Mouse (Mus musculus) midbrain, embryonic 12.5 days (tissue): ENCODE data around the gene Zfp710. TPM values are rescaled to one million over a fixed set of nuclear protein-coding genes. Genes with fewer than 3 reads are reported as not detected.
"Not testable (repeated sequence)": the region's sequence is repeated elsewhere in the genome, so short reads cannot be mapped to it uniquely, and the experiment has no call there.

ENCODE experiments used
- ATAC-seq: fragments of 200-750 bp; cut with Nextera tagmentation; 2 replicates; pipeline ENCODE4 v1.8.0; 2017; ENCODE audit warnings: low read depth, moderate TSS enrichment, moderate library complexity; ENCODE audit not compliant: low FRiP score
- H3K27ac ChIP-seq: fragments of 300-500 bp; sonication (generic); replicated peaks from 2 replicates; pipeline ENCODE4 v1.5.1; 2016; ENCODE audit warnings: mild to moderate bottlenecking
- H3K27me3 ChIP-seq: fragments of 300-500 bp; sonication (generic); 2 replicates; pipeline ENCODE4 v1.6.1; 2016; ENCODE audit warnings: mild to moderate bottlenecking
- H3K36me3 ChIP-seq: fragments of 300-500 bp; sonication (generic); 2 replicates; pipeline ENCODE4 v1.6.1; 2016
- H3K4me1 ChIP-seq: fragments of 300-500 bp; sonication (generic); 2 replicates; pipeline ENCODE4 v1.6.1; 2016
- H3K4me2 ChIP-seq: fragments of 300-500 bp; sonication (generic); replicated peaks from 2 replicates; pipeline ENCODE4 v1.6.1; 2016; ENCODE audit warnings: mild to moderate bottlenecking, moderate library complexity
- H3K4me3 ChIP-seq: fragments of 300-500 bp; sonication (generic); 2 replicates; pipeline ENCODE4 v1.5.1; 2016; ENCODE audit warnings: mild to moderate bottlenecking
- H3K9ac ChIP-seq: fragments of 300-500 bp; sonication (generic); replicated peaks from 2 replicates; pipeline ENCODE4 v1.6.1; 2016; ENCODE audit warnings: mild to moderate bottlenecking, moderate library complexity
- H3K9me3 ChIP-seq: fragments of 300-500 bp; sonication (generic); 2 replicates; pipeline ENCODE4 v1.6.1; 2016; ENCODE audit warnings: mild to moderate bottlenecking
- WGBS: fragments of 180-500 bp; shearing (Covaris S2); methylation state at CpG from one replicate; pipeline ENCODE4 v1.1.7; 2016; 5-methylcytosine and 5-hydroxymethylcytosine counted together
- polyA plus RNA-seq: library from polyadenylated mRNA; unstranded; fragments of >200 nt; fragmentation: Nextera tagmentation; extraction: Ambion mirVana; gene quantifications from 2 replicates; pipeline ENCODE4 v1.2.1, GENCODE M21; 2016

The Zfp710 gene
- polyA plus RNA-seq, 1 experiment from 2014 or later: 31.1 TPM

DNA sequence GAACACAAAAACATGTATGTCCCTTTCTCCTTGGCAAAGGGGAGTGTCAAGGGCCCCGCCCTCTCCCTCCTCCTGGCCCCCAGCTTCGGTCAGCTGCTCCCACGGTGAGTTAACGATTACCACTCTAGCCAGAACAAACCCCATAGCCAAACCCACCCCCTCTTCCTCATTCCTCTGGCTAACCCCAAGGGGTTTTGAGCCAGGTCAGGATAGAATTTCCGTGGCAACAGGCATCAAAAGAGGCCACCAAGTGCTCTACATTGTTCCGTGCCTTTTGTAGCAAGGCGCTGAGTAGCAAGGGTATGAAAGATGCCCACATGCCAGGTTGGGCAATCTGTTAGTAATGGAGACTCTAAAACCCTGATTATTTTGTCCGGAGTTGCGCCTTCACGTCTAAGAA lies 89.4 kb downstream of the Zfp710 start:
- peak overlapping the region; percentile 92 for H3K9ac ChIP-seq
- H3K27me3 ChIP-seq: no peaks in the 10 kb centered on the region
- 5% methylated on average over 10 of the region's 10 CpGs for WGBS
- H3K36me3 ChIP-seq: peaks cover 9% of the 10 kb centered on the region; the same call in 1 of the 2 replicates
- ATAC-seq: no peak
- H3K27ac ChIP-seq: peak overlapping the region; percentile 95
- peaks cover 49% of the 10 kb centered on the region for H3K4me1 ChIP-seq
- peak overlapping the region; percentile 79 for H3K4me2 ChIP-seq
- H3K9me3 ChIP-seq: no peaks in the 10 kb centered on the region
- H3K4me3 ChIP-seq: peak overlapping the region; percentile 87

DNA sequence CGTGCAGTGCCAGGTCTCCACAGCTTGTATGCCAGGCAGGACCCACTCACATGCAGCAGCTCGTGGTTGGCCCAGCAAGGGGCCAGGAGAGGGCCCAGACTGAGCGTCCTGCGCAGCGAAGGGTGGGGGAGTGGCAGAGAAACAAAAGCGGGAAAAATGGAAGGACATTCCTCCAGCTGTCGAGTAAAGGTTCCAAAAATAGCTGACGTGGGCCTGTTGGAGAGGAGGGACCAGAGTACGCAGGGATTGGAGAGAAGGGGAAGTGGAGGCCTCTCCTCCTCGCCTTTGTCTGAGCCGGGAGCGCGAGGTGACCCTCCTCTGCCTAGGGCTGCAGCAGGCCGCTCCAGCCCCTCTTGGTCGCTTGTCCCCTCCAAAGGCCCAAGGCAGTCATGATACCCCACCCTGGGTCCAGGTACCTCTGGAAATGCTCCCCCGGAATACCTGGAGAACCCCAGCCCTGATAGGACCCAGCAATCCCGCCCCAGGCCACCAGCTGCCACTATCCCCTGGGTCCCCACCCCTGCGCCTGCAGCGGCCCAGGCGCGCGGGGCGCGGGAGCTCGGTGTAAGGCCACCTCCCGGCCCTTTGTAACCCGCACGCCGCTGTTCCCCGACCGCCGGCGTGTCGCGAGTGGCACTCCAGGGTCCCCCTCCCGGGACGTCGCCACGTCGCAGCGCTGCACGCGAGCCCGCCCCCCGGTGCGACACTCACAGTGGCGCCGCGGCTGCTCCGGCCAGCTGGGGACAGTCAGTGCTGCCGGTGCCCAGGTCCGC lies 90.0 kb downstream of the Zfp710 start:
- no peaks in the 10 kb centered on the region for H3K9me3 ChIP-seq
- peak overlapping the region; percentile 79 for H3K4me2 ChIP-seq
- H3K27ac ChIP-seq: peak overlapping the region; percentile 95
- WGBS: under 1% methylated on average over 51 of the region's 52 CpGs
- H3K4me3 ChIP-seq: peak overlapping the region; percentile 87
- peaks cover 49% of the 10 kb centered on the region for H3K4me1 ChIP-seq
- peak; percentile 78 for ATAC-seq
- H3K27me3 ChIP-seq: no peaks in the 10 kb centered on the region
- H3K9ac ChIP-seq: peak overlapping the region; percentile 92
- H3K36me3 ChIP-seq: peaks cover 9% of the 10 kb centered on the region; the same call in 1 of the 2 replicates

DNA sequence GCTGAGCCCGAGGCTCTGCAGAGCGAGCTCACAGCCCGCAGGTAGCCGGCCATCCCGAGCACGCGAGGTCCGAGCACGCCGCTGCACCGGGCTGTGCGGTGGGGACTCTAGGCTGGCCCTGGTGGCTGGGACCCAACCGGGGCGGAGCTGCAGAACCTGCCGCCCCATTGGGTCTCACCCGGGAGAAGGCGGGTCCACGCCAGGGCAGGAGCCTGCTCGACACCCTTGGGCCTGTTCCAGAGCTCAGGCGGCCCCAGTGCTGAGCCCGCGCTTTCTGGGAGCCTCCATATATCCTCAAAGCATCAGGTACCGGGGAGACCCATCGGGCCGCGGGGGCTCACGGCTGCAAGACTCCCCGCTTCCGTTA lies 90.6 kb downstream of the Zfp710 start, which contains the start of gene Idh2:
Gene Idh2, minus strand, starts transcription at position 169 of the 367 bp plus-strand sequence.
- peak within 1 kb of the TSS; percentile 79 for H3K4me2 ChIP-seq
- WGBS: under 1% methylated on average over 29 of the region's 29 CpGs
- ATAC-seq: peak; percentile 97

DNA sequence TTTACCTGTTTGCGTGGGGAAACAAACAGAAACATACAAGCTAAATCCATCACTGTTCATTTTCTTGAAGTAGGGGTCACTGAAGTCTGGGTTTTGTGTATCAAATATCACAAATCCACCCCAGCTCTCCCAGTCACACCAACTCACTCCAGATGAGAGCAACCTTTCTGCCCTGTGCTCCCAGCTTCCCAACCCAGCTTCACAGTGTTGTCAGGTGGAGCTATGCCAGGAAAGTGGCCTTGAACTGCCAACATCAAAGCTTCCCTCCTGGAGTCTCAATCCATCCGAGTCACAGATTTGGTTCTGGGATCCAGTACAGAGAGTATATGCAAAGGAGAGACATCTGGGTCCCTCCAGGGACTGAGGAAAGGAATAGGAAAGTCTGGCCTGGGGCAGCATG lies 91.5 kb downstream of the Zfp710 start:
- no peaks in the 10 kb centered on the region for H3K9me3 ChIP-seq
- no peak overlapping the region for H3K9ac ChIP-seq
- H3K4me2 ChIP-seq: peak overlapping the region; percentile 79
- 69% methylated on average over 2 of the region's 2 CpGs for WGBS
- no peaks in the 10 kb centered on the region for H3K36me3 ChIP-seq
- no peaks in the 10 kb centered on the region for H3K27me3 ChIP-seq
- peaks cover 44% of the 10 kb centered on the region for H3K4me1 ChIP-seq
- peak overlapping the region; percentile 87; the same call in 1 of the 2 replicates for H3K4me3 ChIP-seq
- H3K27ac ChIP-seq: no peak overlapping the region
- ATAC-seq: no peak

More for the DNA sequence above, 90.6 kb downstream of the Zfp710 start, which contains the start of gene Idh2:
- H3K36me3 ChIP-seq: peaks cover 6% of the 10 kb centered on the region; the same call in 1 of the 2 replicates
- H3K27me3 ChIP-seq: no peaks in the 10 kb centered on the region
- peak within 1 kb of the TSS; percentile 87 for H3K4me3 ChIP-seq
- peak within 1 kb of the TSS; percentile 92 for H3K9ac ChIP-seq
- no peaks in the 10 kb centered on the region for H3K9me3 ChIP-seq
- peak within 1 kb of the TSS; percentile 95 for H3K27ac ChIP-seq
- H3K4me1 ChIP-seq: peaks cover 49% of the 10 kb centered on the region

DNA sequence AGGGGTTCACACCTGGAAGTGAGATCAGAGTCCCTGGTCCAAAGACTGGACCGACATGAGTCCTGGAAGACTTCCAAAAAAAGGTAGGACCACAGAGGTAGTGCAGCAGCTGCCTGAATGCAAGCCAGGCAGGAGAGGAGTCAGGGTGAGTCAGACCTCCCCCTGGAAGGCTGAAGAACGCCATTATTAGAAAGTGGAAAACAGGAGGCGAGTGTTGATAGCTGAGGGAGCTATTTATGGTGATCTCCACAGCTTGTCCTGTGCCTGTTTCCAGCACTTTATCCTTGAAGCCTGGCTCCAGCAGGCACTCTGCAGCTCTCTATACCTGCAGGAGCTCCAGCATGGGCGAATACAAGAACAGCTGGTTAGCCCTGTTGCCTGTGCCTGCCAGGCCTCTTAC lies 94.6 kb downstream of the Zfp710 start:
- H3K27me3 ChIP-seq: no peaks in the 10 kb centered on the region
- no peak overlapping the region for H3K4me2 ChIP-seq
- no peak overlapping the region for H3K27ac ChIP-seq
- 82% methylated on average over 4 of the region's 4 CpGs for WGBS
- no peak overlapping the region for H3K9ac ChIP-seq
- peaks cover 17% of the 10 kb centered on the region; the same call in 1 of the 2 replicates for H3K4me1 ChIP-seq
- no peaks in the 10 kb centered on the region for H3K36me3 ChIP-seq
- ATAC-seq: no peak
- H3K4me3 ChIP-seq: no peak overlapping the region
- H3K9me3 ChIP-seq: no peaks in the 10 kb centered on the region

DNA sequence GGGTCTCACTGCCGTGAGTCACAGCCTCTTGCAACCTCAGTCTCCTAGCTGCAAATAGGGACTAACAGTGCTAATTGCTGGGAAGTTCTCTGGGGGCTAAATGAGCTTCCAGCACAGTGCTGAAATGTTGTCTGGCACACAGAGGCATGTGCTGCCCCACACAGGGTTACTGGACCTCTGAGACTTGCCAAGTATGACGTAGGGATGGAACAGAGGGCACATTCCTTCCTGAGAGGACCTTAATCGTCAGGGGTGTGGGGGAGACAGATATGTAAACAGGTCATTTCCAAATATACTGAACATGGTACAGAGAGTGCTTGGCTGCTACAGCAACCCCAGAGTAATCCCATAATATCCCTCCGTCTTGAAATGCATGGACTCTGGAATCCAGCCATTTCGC lies 96.5 kb downstream of the Zfp710 start:
- no peaks in the 10 kb centered on the region for H3K27me3 ChIP-seq
- no peak overlapping the region for H3K4me3 ChIP-seq
- no peaks in the 10 kb centered on the region for H3K36me3 ChIP-seq
- no peak overlapping the region for H3K9ac ChIP-seq
- no peak overlapping the region for H3K4me2 ChIP-seq
- 0 out of 2 replicates have a peak, but pooled peaks cover 4% of the 10 kb centered on the region for H3K4me1 ChIP-seq
- WGBS: 82% methylated on average over 5 of the region's 5 CpGs
- H3K9me3 ChIP-seq: no peaks in the 10 kb centered on the region
- no peak for ATAC-seq
- no peak overlapping the region for H3K27ac ChIP-seq

DNA sequence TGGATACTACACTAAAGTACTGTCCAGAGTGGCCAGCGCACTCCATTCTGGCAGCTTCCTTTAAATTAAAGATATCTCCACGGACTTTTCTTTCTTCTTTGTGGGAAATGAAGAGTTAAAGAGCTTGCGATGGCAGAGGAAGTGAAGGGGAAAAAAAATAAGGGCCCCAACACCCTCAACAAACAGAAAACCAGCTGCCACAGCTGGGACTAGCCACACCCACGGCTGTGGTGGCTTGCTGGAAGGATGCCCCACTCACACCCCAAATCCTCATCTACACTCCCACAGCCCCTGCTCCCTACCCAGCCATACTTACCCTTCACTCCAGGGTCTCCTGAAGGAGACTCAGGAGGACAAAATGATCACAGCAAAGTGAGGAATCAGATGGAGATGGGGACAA lies 98.5 kb downstream of the Zfp710 start:
- no peaks in the 10 kb centered on the region for H3K9me3 ChIP-seq
- WGBS: 84% methylated on average over 4 of the region's 4 CpGs
- H3K27ac ChIP-seq: no peak overlapping the region
- H3K4me1 ChIP-seq: no peaks in the 10 kb centered on the region
- H3K9ac ChIP-seq: no peak overlapping the region
- H3K27me3 ChIP-seq: no peaks in the 10 kb centered on the region
- H3K36me3 ChIP-seq: no peaks in the 10 kb centered on the region
- H3K4me2 ChIP-seq: no peak overlapping the region
- ATAC-seq: no peak
- H3K4me3 ChIP-seq: no peak overlapping the region

DNA sequence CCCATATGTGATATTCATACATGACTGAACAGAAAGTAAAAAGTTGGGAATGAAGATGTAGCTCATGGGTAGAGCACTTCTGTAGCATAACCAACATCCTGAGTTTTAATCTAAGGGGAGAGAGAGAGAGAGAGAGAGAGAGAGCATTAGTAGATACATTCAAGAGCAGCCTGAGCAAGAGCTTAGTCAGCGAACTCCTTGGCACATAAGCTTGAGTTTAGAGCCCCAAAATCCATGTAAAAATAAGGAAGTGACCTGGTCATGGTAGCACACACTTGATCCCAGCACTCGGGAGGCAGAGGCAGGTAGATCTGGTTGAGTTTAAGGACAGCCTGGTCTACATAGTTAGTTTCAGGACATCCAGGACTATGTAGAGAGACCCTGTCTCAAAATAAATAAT lies 99.1 kb downstream of the Zfp710 start:
- H3K4me2 ChIP-seq: no peak overlapping the region
- no peaks in the 10 kb centered on the region for H3K9me3 ChIP-seq
- no peaks in the 10 kb centered on the region for H3K27me3 ChIP-seq
- no peak overlapping the region for H3K27ac ChIP-seq
- no peaks in the 10 kb centered on the region for H3K4me1 ChIP-seq
- H3K9ac ChIP-seq: no peak overlapping the region
- H3K4me3 ChIP-seq: no peak overlapping the region
- H3K36me3 ChIP-seq: no peaks in the 10 kb centered on the region
- no peak for ATAC-seq
- 84% methylated on average over 2 of the region's 2 CpGs for WGBS

DNA sequence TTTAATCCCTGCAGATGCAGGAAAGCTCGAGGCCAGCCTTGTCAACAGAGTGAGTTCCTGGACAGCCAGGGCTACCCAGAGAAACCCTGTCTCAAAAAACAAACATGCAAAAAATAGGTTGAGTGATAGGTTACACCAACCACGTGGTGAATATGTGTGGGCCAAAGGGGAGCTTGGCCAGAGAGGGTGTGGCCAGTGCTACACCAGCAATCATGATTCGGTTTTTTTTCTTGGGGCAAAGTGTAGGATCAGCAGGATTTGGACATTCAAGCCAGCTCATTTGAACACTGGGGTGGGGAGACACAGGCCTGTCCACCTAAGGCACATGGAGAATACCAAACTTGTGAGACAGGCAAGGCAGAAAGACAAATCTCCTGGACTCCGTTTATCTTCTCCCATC lies 104.7 kb downstream of the Zfp710 start:
- no peak overlapping the region for H3K9ac ChIP-seq
- no peak for ATAC-seq
- no peaks in the 10 kb centered on the region for H3K36me3 ChIP-seq
- H3K27me3 ChIP-seq: no peaks in the 10 kb centered on the region
- no peak overlapping the region for H3K27ac ChIP-seq
- H3K4me1 ChIP-seq: no peaks in the 10 kb centered on the region
- no peaks in the 10 kb centered on the region for H3K9me3 ChIP-seq
- no peak overlapping the region for H3K4me3 ChIP-seq
- WGBS: 72% methylated on average over 4 of the region's 4 CpGs
- H3K4me2 ChIP-seq: no peak overlapping the region

DNA sequence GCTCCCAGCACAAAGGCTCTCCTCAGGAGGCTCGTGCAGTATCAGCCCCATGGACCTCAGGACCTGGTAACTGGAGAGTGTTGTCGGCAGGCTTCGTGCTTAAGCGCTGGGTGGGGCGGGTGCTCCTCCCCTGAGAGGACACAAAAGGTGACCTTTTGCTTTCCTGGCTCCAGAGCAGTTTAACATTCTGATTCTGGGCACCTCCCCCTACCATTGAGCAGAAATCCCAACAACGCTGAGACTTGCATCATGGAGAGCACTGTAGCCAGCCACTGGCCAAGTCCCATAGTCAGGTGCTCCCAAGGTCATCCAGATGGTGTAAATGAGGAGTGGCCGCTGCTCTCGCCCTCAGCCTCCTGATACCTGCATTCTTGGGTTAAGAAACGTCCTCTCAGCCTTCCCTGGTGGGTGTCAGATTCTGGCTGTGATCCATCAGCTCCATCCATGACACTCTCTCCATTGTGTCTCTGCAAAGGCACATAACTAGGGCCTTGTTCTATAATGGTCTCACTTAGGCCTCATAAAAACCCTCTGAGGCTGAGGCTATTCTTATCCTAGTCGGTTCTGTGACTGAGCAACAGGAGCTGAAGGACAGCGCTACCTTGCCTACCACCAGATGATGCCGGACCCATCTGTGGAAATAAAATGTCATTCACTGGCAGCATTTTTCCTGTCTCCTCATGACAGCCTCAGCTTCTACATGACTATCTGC lies 105.9 kb downstream of the Zfp710 start:
- no peaks in the 10 kb centered on the region for H3K36me3 ChIP-seq
- no peak overlapping the region for H3K4me3 ChIP-seq
- no peaks in the 10 kb centered on the region for H3K9me3 ChIP-seq
- no peak for ATAC-seq
- no peak overlapping the region for H3K27ac ChIP-seq
- WGBS: 51% methylated on average over 12 of the region's 12 CpGs
- H3K4me2 ChIP-seq: no peak overlapping the region
- no peaks in the 10 kb centered on the region for H3K27me3 ChIP-seq
- H3K9ac ChIP-seq: no peak overlapping the region
- no peaks in the 10 kb centered on the region; the same call in 1 of the 2 replicates for H3K4me1 ChIP-seq

DNA sequence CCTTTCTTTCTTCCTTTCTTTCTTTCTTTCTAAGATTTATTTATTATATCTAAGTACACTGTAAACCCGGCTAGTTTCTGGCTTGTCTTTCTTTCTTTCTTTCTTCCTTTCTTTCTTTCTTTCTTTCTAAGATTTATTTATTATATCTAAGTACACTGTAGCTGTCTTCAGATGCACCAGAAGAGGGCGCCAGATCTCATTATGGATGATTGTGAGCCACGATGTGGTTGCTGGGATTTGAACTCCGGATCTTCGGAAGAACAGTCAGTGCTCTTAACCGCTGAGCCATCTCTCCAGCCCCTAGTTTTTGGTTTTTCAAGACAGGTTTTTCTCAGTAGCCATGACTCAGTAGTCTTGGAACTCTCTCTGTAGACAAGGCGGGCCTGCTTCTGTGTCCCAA lies 106.7 kb downstream of the Zfp710 start:
- 74% methylated on average over 7 of the region's 7 CpGs for WGBS
- H3K9ac ChIP-seq, H3K9me3 ChIP-seq, H3K4me3 ChIP-seq, H3K27ac ChIP-seq, H3K4me1 ChIP-seq, H3K27me3 ChIP-seq, H3K36me3 ChIP-seq, H3K4me2 ChIP-seq, ATAC-seq: not testable (repeated sequence)

DNA sequence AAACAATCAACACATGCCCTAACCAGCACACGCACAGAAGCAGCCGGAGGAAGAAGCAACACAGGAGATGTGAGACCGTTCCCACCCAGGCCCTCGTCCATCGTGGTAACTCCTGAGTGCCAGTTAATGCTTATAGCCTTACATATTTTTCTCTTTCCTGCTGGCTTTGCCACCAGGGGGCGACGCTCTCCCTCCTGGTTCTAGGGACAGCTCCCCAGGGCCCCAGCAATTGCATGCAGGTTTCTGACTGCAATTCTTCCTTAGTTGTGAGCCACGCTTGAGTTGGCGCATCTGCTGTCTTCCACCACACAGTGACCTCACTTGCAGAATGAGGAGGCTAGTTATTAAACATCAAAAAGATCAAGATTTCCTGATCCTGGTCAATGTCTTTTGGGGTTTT lies 107.9 kb downstream of the Zfp710 start:
- no peak overlapping the region for H3K9ac ChIP-seq
- no peak for ATAC-seq
- H3K4me3 ChIP-seq: no peak overlapping the region
- H3K9me3 ChIP-seq: peaks cover 11% of the 10 kb centered on the region; the same call in 1 of the 2 replicates
- H3K27ac ChIP-seq: no peak overlapping the region
- H3K36me3 ChIP-seq: no peaks in the 10 kb centered on the region
- 52% methylated on average over 9 of the region's 9 CpGs for WGBS
- H3K4me2 ChIP-seq: no peak overlapping the region
- H3K4me1 ChIP-seq: no peaks in the 10 kb centered on the region; the same call in 1 of the 2 replicates
- no peaks in the 10 kb centered on the region for H3K27me3 ChIP-seq
